Mouse (Mus musculus) urinary bladder, postnatal 25 days (tissue): ENCODE results near the gene Gpr108.

Experiments used
- DNase-seq: peaks from one replicate; pipeline ENCODE4 v3.0.0; 2022; ENCODE audit warnings: low spot score

Gene Gpr108

GRCm38 (mm10) chr17:57207938-57208337 lies 40.3 kb downstream of the Gpr108 start:
- no peak for DNase-seq

GRCm38 (mm10) chr17:57201841-57202724 lies 46.2 kb downstream of the Gpr108 start:
- DNase-seq = no peak

- no peak for DNase-seq
Observed at GRCm38 (mm10) chr17:57198252-57198651, 50.0 kb downstream of the Gpr108 start.

GRCm38 (mm10) chr17:57195326-57196010 lies 52.8 kb downstream of the Gpr108 start:
- no peak for DNase-seq

GRCm38 (mm10) chr17:57194771-57195170 lies 53.5 kb downstream of the Gpr108 start:
- DNase-seq = no peak

GRCm38 (mm10) chr17:57194041-57194507 lies 54.2 kb downstream of the Gpr108 start, which contains the start of gene Tnfsf14:
TSS of gene Tnfsf14 (minus strand) at chr17:57194177.
- DNase-seq = no peak

GRCm38 (mm10) chr17:57188510-57189192 lies 59.6 kb downstream of the Gpr108 start:
- no peak for DNase-seq

- no peak for DNase-seq
Observed at GRCm38 (mm10) chr17:57185641-57186040, 62.6 kb downstream of the Gpr108 start.
